Mouse (Mus musculus) right cerebral cortex, postnatal 25 days (tissue): Measurements from ENCODE around the gene Slc10a3.
"Not testable (repeated sequence)": the region's sequence is repeated elsewhere in the genome, so short reads cannot be mapped to it uniquely, and the experiment has no call there.

Experiments used
- DNase-seq: peaks from one replicate; pipeline ENCODE4 v3.0.0; 2022

The Slc10a3 gene

GRCm38 (mm10) chrX:74372888-74373549, at the start of gene Slc10a3, which contains the start of gene Ubl4a:
TSS of gene Slc10a3 (minus strand) at chrX:74373349.
TSS of gene Ubl4a (minus strand) at chrX:74373218.
- peak; percentile 84 for DNase-seq

- DNase-seq, result peak; percentile 61
Measured at GRCm38 (mm10) chrX:74413377-74413776, 40.2 kb upstream of the Slc10a3 start.

- DNase-seq, result no peak
Measured at GRCm38 (mm10) chrX:74408340-74408739, 35.2 kb upstream of the Slc10a3 start.

- no peak for DNase-seq
Measured at GRCm38 (mm10) chrX:74400136-74400535, 27.0 kb upstream of the Slc10a3 start.

- peak; percentile 83 for DNase-seq
Measured at GRCm38 (mm10) chrX:74392535-74393443, 19.6 kb upstream of the Slc10a3 start, which contains the start of the genes Fam3a and Ikbkg. TSS of gene Fam3a (minus strand) at chrX:74393272. TSS of gene Ikbkg (plus strand) at chrX:74393290.

GRCm38 (mm10) chrX:74388153-74388552, 15.0 kb upstream of the Slc10a3 start:
- no peak for DNase-seq

- DNase-seq, result no peak
Measured at GRCm38 (mm10) chrX:74384451-74384850, 11.3 kb upstream of the Slc10a3 start.

GRCm38 (mm10) chrX:74368209-74368909, 4.8 kb downstream of the Slc10a3 start:
- peak; percentile 69 for DNase-seq

- DNase-seq, result no peak
Measured at GRCm38 (mm10) chrX:74367512-74367911, 5.6 kb downstream of the Slc10a3 start.

- DNase-seq, result no peak
Measured at GRCm38 (mm10) chrX:74359171-74359570, 14.0 kb downstream of the Slc10a3 start.

- not testable (repeated sequence) for DNase-seq
Measured at GRCm38 (mm10) chrX:74357069-74357468, 16.1 kb downstream of the Slc10a3 start.

GRCm38 (mm10) chrX:74353467-74353770, 19.7 kb downstream of the Slc10a3 start, which contains the start of gene Lage3:
TSS of gene Lage3 (minus strand) at chrX:74353618.
- DNase-seq, result peak; percentile 79

- DNase-seq, result no peak
Measured at GRCm38 (mm10) chrX:74352645-74353466, 20.3 kb downstream of the Slc10a3 start.

GRCm38 (mm10) chrX:74330166-74330930, 42.8 kb downstream of the Slc10a3 start:
- DNase-seq, result no peak

- no peak for DNase-seq
Measured at GRCm38 (mm10) chrX:74329215-74329671, 43.9 kb downstream of the Slc10a3 start.

- DNase-seq, result peak; percentile 57
Measured at GRCm38 (mm10) chrX:74328725-74329161, 44.4 kb downstream of the Slc10a3 start, which contains the start of gene Plxna3. TSS of gene Plxna3 (plus strand) at chrX:74329066.
